Mouse (Mus musculus) lung, postnatal 0 days (tissue): ENCODE measurements around the gene Hoxc11.

Experiments
- CTCF ChIP-seq: IDR thresholded peaks from 2 replicates; pipeline ENCODE4 v1.5.1; 2016; ENCODE audit warnings: antibody characterized with exemption, mild to moderate bottlenecking
- EP300 ChIP-seq: IDR thresholded peaks from 2 replicates; pipeline ENCODE4 v1.6.1; 2016; ENCODE audit warnings: antibody characterized with exemption, mild to moderate bottlenecking, control low read depth

DNA sequence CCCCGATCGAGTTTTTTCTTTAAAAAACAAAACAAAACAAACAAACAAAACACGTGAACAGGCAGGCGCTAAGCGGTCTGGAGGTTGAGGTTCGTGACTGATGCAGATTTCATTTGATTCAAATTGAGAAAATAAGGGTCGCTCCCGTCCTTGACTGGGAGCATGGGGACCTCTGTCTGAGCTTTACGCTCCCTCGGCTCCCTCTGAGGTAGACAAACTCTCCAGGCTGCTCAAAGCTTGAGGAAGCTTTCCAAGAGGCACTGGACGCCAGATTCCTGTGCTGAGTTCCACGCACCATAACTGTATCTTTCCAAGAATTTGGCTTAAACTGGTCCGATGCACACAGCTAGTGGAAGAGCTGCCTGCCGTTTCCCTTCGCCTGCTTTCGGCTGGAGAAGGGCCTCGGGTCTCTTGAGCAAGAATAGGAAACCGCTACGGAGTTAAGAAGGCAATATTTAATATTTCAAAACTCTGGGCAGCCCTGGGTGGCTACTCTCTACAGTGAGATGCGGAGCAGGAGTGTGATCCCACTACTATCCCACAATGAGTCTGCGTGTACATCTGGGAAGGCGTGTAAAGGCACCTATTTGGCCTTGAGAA is 43.6 kb upstream of the Hoxc11 start:
- TF ChIP-seq EP300 (no peak), CTCF (no peak)
